Mouse (Mus musculus) lung, adult 2 months (tissue): Measurements from ENCODE around the gene Pate3.
"Not testable (repeated sequence)": the region's sequence is repeated elsewhere in the genome, so short reads cannot be mapped to it uniquely, and the experiment has no call there.

Experiments used
- CTCF ChIP-seq: fragments of 200-500 bp; IDR thresholded peaks from 2 replicates; pipeline ENCODE4 v1.5.1; 2011; ENCODE audit warnings: mild to moderate bottlenecking, low read length, control low read depth; ENCODE audit not compliant: insufficient read depth
- POLR2A ChIP-seq: fragments of 200-500 bp; IDR thresholded peaks from 2 replicates; pipeline ENCODE4 v1.6.1; 2011; ENCODE audit warnings: low read depth, mild to moderate bottlenecking, control low read depth, low read length, borderline replicate concordance; ENCODE audit errors: extremely low read depth

DNA sequence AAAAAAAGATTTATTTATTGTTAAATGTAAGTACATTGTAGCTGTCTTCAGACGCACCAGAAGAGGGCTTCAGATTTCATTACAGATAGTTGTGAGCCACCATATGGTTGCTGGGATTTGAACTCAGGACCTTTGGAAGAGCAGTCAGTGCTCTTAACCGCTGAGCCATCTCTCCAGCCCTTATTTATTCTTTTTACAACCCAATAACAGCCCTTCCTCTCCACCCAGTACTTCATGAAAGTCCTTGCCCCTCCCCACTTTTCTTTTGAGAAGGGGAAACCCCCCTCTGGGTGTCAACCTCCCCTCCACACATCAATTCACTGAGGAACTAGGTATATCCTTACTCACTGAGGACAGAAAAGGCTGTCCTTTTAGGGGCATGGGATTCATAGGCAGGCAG, 31.2 kb downstream of the Pate3 start:
- not testable (repeated sequence) for TF ChIP-seq CTCF, POLR2A
